Mouse (Mus musculus) heart, postnatal 0 days (tissue): Measurements from ENCODE around the gene Clec4f.

Source experiments
- CTCF ChIP-seq: IDR thresholded peaks from 2 replicates; pipeline ENCODE4 v1.5.1; 2016; ENCODE audit warnings: antibody characterized with exemption, control low read depth, low read depth
- EP300 ChIP-seq: IDR thresholded peaks from 2 replicates; pipeline ENCODE4 v1.6.1; 2016; ENCODE audit warnings: antibody characterized with exemption, low read depth

DNA sequence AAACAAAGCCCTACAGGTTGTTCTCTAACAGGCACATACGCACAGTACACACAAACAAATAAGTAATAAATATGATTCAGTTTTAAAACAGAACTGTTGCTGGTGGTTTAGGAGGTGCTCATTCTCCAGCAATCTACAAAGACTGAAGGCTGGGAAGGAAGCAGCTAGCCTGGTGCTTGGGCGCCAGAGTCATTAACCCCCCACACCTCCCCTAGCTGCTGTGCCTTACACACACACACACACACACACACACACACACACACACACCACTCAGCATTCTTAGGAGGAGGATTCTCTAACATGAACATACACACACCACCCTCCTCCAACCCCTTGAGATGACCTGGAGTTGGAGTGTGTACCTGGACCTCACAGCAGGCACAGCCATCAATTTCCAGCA lies 34.9 kb upstream of the Clec4f start:
- TF ChIP-seq CTCF (no peak), EP300 (no peak)
